Mouse (Mus musculus) adrenal gland, postnatal 25 days (tissue): ENCODE data around the gene B230219D22Rik. TPM values are rescaled to one million over a fixed set of nuclear protein-coding genes. Genes with fewer than 3 reads are reported as not detected.

Experiments
- DNase-seq: peaks from one replicate; pipeline ENCODE4 v3.0.0; 2021; ENCODE audit warnings: mixed read lengths
- total RNA-seq: library from RNA; stranded (reverse); gene quantifications from 2 replicates; pipeline ENCODE4 v1.2.3, GENCODE M21; 2021

Gene B230219D22Rik
- total RNA-seq, 1 experiment from 2014 or later: 65.1 TPM

DNA sequence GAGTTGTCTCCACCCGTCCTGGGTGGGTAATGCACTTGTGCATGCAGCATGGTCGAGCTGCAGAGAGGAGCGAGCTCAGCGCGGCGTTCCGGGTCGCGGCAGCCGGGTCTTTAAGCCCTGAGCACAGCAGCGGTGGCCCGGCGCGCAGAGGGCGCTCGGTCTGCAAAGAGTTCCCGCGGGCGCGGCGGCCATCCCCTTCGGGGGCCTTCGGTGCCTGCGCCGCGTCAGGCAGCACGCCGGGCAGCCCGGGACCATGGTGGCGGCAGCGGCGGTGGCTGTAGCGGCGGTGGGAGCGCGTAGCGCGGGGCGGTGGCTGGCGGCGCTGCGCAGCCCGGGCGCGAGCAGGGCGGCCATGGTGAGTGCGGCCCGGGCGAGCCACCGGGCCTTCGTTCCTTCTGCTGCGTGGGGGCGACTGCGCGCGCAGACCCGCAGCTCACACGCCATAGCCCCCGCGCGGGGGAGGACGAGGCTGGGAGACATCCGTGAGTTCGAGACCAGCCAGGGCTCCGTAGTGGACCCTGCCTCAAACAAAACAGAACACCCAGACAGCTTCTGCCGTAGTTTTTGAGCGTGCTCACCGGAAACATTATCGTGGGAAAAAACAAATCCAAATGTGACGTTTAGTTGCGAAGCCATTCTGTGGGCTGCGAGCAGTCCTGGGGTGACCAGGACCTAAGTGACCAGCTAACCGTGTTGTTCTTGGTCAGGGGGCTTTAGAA lies 34.4 kb downstream of the B230219D22Rik start, which contains the start of gene Pcbd2:
TSS of gene Pcbd2 (plus strand) at position 249 of the 719 bp plus-strand sequence.
- peak; percentile 91 for DNase-seq

DNA sequence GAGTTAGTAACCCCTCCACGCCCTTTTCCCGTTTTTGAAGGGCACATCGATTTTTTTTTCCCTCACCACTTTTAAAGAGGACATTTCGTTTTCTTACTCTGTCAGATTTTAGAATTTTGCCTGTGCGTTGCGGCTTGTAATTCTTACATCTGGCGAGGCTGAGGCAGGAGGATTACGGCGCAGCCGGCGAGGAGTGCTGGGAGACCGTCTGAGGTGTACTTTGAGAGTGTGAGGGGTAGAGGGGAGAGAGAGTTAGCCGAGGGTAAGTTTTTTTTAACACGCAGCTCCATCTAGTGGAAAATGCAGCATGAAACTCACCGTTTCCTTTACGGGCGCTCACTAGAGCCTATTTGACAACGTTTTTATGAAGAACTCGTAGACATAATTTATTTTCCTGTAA lies 34.9 kb downstream of the B230219D22Rik start:
- DNase-seq: peak; percentile 42

DNA sequence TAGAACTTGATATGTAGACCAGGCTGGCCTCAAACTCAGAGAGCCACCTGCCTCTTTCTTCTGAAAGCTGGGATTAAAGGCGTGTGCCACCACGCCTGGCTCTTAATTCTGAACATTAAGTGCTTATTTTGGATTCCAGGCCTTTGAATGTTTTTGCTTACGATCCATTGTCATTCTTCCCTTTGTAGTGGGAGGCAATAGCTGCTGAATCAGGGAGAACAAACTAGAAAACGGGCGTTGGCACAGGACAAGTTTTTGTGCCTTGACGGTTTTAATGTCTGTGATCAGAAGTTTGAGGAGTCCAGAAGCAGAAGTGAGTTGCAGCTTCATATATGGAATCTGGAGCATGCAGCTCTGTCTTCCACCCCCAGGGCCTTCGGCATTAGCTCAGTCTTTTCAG lies 37.8 kb downstream of the B230219D22Rik start:
- no peak for DNase-seq

GRCm38 (mm10) chr13:55732121-55732520 lies 39.2 kb downstream of the B230219D22Rik start:
- no peak for DNase-seq

DNA sequence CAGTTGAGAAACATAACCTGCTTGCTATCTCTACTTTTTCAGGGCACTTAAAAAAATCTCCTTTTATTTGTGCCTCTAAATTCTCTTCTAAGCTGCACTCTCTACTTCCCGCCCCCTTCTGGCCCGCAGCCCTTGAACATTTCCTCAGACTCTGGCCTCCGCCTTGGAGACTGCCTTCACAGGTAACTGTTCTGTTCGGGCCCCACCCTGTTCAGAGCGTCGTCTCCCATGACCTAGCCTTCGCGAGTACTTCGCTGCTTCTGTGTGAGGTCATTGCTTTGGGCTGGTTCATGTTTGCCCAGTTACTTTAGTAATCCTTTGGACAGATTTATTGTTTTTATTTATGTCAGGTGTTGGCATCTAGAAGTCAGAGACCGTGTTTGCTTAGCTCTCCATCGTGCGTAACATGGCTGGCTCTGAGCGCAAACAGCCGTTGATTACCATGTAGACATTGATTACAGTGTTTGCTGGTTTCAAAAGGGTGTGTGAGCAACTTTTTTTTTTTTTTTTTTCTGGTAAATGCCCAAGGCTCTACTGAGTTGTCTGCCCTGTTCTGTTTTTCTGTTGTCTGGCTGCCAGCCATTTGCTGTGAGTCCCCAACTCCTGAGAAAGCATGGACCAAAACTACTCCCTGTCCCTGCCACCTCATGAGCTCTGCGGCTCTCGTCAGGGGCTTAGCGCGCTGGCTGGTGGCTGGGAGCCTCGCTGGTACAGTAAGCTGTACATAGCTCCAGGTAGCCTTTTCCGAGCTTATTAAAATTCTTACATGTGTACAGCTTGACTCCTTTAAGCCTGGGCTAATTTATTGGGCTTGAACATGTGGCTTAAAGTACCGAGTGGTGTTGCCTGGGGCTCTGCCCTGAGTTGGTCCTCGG lies 40.9 kb downstream of the B230219D22Rik start:
- no peak for DNase-seq

DNA sequence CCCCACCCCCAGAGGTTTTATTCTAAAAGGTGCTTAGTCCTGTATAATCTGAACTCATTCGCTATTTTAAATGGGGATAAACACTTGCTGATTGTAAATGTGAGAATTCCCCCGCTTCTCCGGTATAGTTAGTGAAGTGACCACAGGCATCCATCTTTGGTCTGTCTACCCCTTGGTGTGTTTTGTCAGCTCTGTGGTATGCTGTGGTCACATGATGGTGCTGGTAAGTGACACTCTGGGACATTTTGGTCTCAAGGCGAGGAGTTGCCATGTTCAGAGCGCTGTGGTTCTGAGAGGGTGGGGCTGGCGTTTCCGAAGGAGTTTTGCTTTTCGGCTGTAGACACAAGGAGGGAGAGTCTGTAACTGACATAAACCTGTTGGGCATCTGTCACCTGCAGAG lies 45.0 kb downstream of the B230219D22Rik start:
- no peak for DNase-seq

GRCm38 (mm10) chr13:55742306-55742705 lies 49.4 kb downstream of the B230219D22Rik start:
- no peak for DNase-seq

Other genes with a start within 250 kb of the B230219D22Rik start
- gene Grk6, start 248.1 kb upstream of the B230219D22Rik start, total RNA-seq: 47.9 and 62.1 TPM in 2 replicates
- gene Prr7, start 228.9 kb upstream of the B230219D22Rik start, total RNA-seq: 3.8 and 3.9 TPM in 2 replicates
- gene Dbn1, start 205.0 kb upstream of the B230219D22Rik start, total RNA-seq: 14.6 and 19.1 TPM in 2 replicates
- gene Pdlim7, start 179.4 kb upstream of the B230219D22Rik start, total RNA-seq: 17.6 and 18.7 TPM in 2 replicates
- 3.4 and 4.4 TPM in 2 replicates for gene Dok3, start 163.8 kb upstream of the B230219D22Rik start, total RNA-seq
- 52.6 and 57.3 TPM in 2 replicates for gene Ddx41, start 156.5 kb upstream of the B230219D22Rik start, total RNA-seq
- 75.2 and 75.3 TPM in 2 replicates for gene Fam193b, start 122.0 kb upstream of the B230219D22Rik start, total RNA-seq
- gene Tmed9, start 119.4 kb upstream of the B230219D22Rik start, total RNA-seq: 144 and 170 TPM in 2 replicates
- gene B4galt7, start 93.2 kb upstream of the B230219D22Rik start, total RNA-seq: 16.4 and 19.7 TPM in 2 replicates
- gene Caml, start 70.1 kb upstream of the B230219D22Rik start, total RNA-seq: 37.4 and 37.7 TPM in 2 replicates
- 39.2 and 48.2 TPM in 2 replicates for gene Ddx46, start 58.1 kb upstream of the B230219D22Rik start, total RNA-seq
- 58.1 and 65.7 TPM in 2 replicates for gene Txndc15, start 21.5 kb downstream of the B230219D22Rik start, total RNA-seq
- gene Pcbd2, start 34.2 kb downstream of the B230219D22Rik start, total RNA-seq: 62.0 and 83.2 TPM in 2 replicates
- gene Catsper3, start 91.4 kb downstream of the B230219D22Rik start, total RNA-seq: 0.30 TPM in 1 of 2 replicates, not detected in the other
- gene Pitx1, start 143.1 kb downstream of the B230219D22Rik start, total RNA-seq: not detected in 2 replicates